Mouse (Mus musculus) small intestine, adult 2 months (tissue): Measurements from ENCODE around the gene Nkd1.

ENCODE experiments used
- CTCF ChIP-seq: fragments of 200-500 bp; IDR thresholded peaks from 2 replicates; pipeline ENCODE4 v1.5.1; 2012; ENCODE audit warnings: low read depth, mild to moderate bottlenecking, control low read depth, inconsistent platforms, low read length, moderate library complexity, mixed read lengths; ENCODE audit not compliant: insufficient replicate concordance, insufficient read length; ENCODE audit errors: extremely low read depth
- POLR2A ChIP-seq: fragments of 200-500 bp; IDR thresholded peaks from 2 replicates; pipeline ENCODE4 v1.6.1; 2012; ENCODE audit warnings: low read depth, mild to moderate bottlenecking, control low read depth, inconsistent platforms, low read length, moderate library complexity

DNA sequence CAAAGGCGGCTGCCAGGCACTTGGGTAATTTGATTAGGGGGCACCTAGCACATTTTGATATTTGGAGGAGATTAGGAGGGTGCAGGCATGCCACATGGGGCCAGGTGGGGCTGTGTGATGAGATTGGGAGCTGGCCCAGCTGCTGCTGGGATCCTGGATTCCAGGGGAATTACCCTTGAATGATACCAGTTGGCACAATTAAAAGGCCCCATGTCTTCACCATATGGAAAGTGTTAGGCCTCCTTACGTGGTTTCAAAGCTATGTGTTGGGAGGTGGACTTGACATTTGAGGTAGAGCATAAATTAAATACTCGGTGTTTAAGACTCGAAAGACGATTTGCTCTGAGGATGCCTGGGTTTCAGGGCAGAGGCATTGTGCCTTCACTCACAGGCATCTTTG, 5.1 kb downstream of the Nkd1 start:
- TF ChIP-seq CTCF: no peak
- TF ChIP-seq POLR2A: no peak
